Mouse (Mus musculus) liver, postnatal 0 days (tissue): ENCODE results near the gene Klk15.

Experiments
- CTCF ChIP-seq: sonication (generic); IDR thresholded peaks from 2 replicates; pipeline ENCODE4 v1.5.1; 2016; ENCODE audit warnings: antibody characterized with exemption, low read depth
- EP300 ChIP-seq: IDR thresholded peaks from 2 replicates; pipeline ENCODE4 v1.6.1; 2016; ENCODE audit warnings: antibody characterized with exemption, low read depth, mild to moderate bottlenecking

DNA sequence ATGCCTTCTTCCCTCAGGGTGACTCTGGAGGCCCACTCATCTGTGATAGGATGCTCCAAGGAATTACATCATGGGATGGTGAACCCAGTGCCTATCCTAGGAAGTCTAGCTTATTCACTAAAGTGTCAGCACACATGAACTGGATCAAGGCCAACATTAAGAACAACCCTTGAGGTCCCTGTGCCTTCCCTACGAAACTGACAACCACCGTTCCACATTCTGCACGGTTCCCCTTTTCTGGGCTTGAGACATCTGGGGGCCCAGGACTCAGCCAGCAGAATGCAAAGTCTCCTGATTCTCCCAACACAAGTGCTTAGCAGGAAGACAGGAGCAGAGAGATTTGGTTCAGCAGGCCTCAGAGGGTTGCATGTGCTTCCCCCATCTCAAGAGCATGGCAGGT, 13.0 kb upstream of the Klk15 start:
- TF ChIP-seq CTCF (no peak), EP300 (no peak)
